Mouse (Mus musculus) MEL (cell line): ENCODE data around the gene Nr2f2.

Source experiments
- BHLHE40 ChIP-seq: IDR thresholded peaks from 2 replicates; pipeline ENCODE4 v1.6.1; 2012; ENCODE audit warnings: low read depth, mild to moderate bottlenecking, inconsistent platforms, low read length, improper control_type of control experiment, borderline replicate concordance
- CTCF ChIP-seq, 3 experiments: IDR thresholded peaks in 2 of 3; conservative IDR thresholded peaks in 1 of 3; 2 replicates each; pipeline ENCODE4 v1.5.1; 2011 to 2012; ENCODE audit warnings: low read length in 3 of 3, low read depth in 2 of 3, mild to moderate bottlenecking in 2 of 3, improper control_type of control experiment in 1 of 3, inconsistent platforms in 1 of 3, mixed read lengths in 1 of 3, moderate library complexity in 1 of 3; ENCODE audit not compliant: control insufficient read depth in 1 of 3, insufficient read depth in 1 of 3, poor library complexity in 1 of 3, severe bottlenecking in 1 of 3
- MYC ChIP-seq: IDR thresholded peaks from 2 replicates; pipeline ENCODE4 v1.6.1; 2011; ENCODE audit warnings: low read depth, mild to moderate bottlenecking, low read length, improper control_type of control experiment, moderate library complexity
- POLR2A ChIP-seq, 2 experiments: IDR thresholded peaks; 2 replicates each; pipeline ENCODE4 v1.6.1; 2011 to 2012; ENCODE audit warnings: low read length in 2 of 2, mild to moderate bottlenecking in 2 of 2, control low read depth in 1 of 2, improper control_type of control experiment in 1 of 2, low read depth in 1 of 2, moderate library complexity in 1 of 2; ENCODE audit not compliant: control insufficient read depth in 1 of 2, insufficient read depth in 1 of 2, poor library complexity in 1 of 2
- ZC3H11A ChIP-seq: IDR thresholded peaks from 2 replicates; pipeline ENCODE4 v1.6.1; 2012; ENCODE audit warnings: low read depth, mild to moderate bottlenecking, inconsistent platforms, low read length, improper control_type of control experiment
- ZKSCAN1 ChIP-seq: IDR thresholded peaks from 2 replicates; pipeline ENCODE4 v1.6.1; 2012; ENCODE audit warnings: low read depth, mild to moderate bottlenecking, inconsistent platforms, low read length, improper control_type of control experiment, moderate library complexity

- TF ChIP-seq CTCF (IDR thresholded peaks at IDR 0.05 in 2 of 3, conservative IDR thresholded peaks at IDR 0.05 in 1 of 3; ENCODE audit: control insufficient read depth in 1 of 3, insufficient read depth in 1 of 3, low read depth in 2 of 3, low read length in 3 of 3, poor library complexity in 1 of 3, severe bottlenecking in 1 of 3) (no peak), ZKSCAN1 (no peak), BHLHE40 (no peak), POLR2A (IDR thresholded peaks at IDR 0.05; ENCODE audit: control insufficient read depth in 1 of 2, insufficient read depth in 1 of 2, low read depth in 1 of 2, low read length in 2 of 2, poor library complexity in 1 of 2) (no peak), MYC (no peak), ZC3H11A (no peak)
Measured at GRCm38 (mm10) chr7:70405466-70405865, 38.9 kb upstream of the Nr2f2 start.
